Mouse (Mus musculus) intestine, embryonic 16.5 days (tissue): ENCODE measurements at regions not wholly inside any gene's neighbourhood (a gene's known extent, or its start where the extent isn't known, plus 50 kb on each side); places are given as distances from the start of the nearest gene placed in this dataset.

Experiments used
- ATAC-seq: fragments of 200-750 bp; cut with Nextera tagmentation; 2 replicates; pipeline ENCODE4 v1.8.0; 2017; ENCODE audit warnings: moderate TSS enrichment, moderate library complexity
- H3K27ac ChIP-seq: fragments of 300-500 bp; sonication (generic); 2 replicates; pipeline ENCODE4 v1.5.1; 2014; ENCODE audit warnings: mild to moderate bottlenecking, low read length
- H3K27me3 ChIP-seq: fragments of 300-500 bp; sonication (generic); replicated peaks from 2 replicates; pipeline ENCODE4 v1.6.1; 2014; ENCODE audit warnings: low read length, control low read depth, mixed read lengths; ENCODE audit not compliant: control insufficient read depth, insufficient read depth
- H3K36me3 ChIP-seq: fragments of 300-500 bp; sonication (generic); 2 replicates; pipeline ENCODE4 v1.6.1; 2014; ENCODE audit warnings: low read length, control low read depth; ENCODE audit not compliant: control insufficient read depth, insufficient read depth
- H3K4me1 ChIP-seq: fragments of 300-500 bp; sonication (generic); 2 replicates; pipeline ENCODE4 v1.6.1; 2014; ENCODE audit warnings: low read length, control low read depth, mixed read lengths; ENCODE audit not compliant: control insufficient read depth, insufficient read depth
- H3K4me2 ChIP-seq: fragments of 300-500 bp; sonication (generic); 2 replicates; pipeline ENCODE4 v1.6.1; 2014; ENCODE audit warnings: low read depth, low read length, control low read depth
- H3K4me3 ChIP-seq: fragments of 300-500 bp; sonication (generic); 2 replicates; pipeline ENCODE4 v1.5.1; 2014; ENCODE audit warnings: mild to moderate bottlenecking, low read length
- H3K9ac ChIP-seq: fragments of 300-500 bp; sonication (generic); 2 replicates; pipeline ENCODE4 v1.6.1; 2014; ENCODE audit warnings: low read depth, low read length
- H3K9me3 ChIP-seq: fragments of 300-500 bp; sonication (generic); 2 replicates; pipeline ENCODE4 v1.6.1; 2016; ENCODE audit warnings: low read length, control low read depth; ENCODE audit not compliant: control insufficient read depth
- WGBS: fragments of 180-500 bp; shearing (Covaris S2); extraction: QIAGEN DNeasy Blood & Tissue Kit; methylation state at CpG from one replicate; pipeline ENCODE4 v1.1.7; 2014; 5-methylcytosine and 5-hydroxymethylcytosine counted together

- no peaks in the 10 kb centered on the region for H3K27me3 ChIP-seq
- no peaks in the 10 kb centered on the region for H3K4me1 ChIP-seq
- H3K4me3 ChIP-seq: no peak overlapping the region
- no peak overlapping the region for H3K27ac ChIP-seq
- no peaks in the 10 kb centered on the region for H3K36me3 ChIP-seq
- H3K9ac ChIP-seq: no peak overlapping the region
- WGBS: 92% methylated on average over 4 of the region's 4 CpGs
- ATAC-seq: no peak
- no peak overlapping the region for H3K4me2 ChIP-seq
- H3K9me3 ChIP-seq: no peaks in the 10 kb centered on the region
Measured at GRCm38 (mm10) chr9:87925151-87925550, 194.1 kb upstream of the Tbx18 start.

GRCm38 (mm10) chr9:87933230-87933629 lies 202.2 kb upstream of the Tbx18 start:
- Histone ChIP-seq H3K9me3 (no peaks in the 10 kb centered on the region), H3K9ac (no peak overlapping the region), H3K4me1 (no peaks in the 10 kb centered on the region), H3K4me3 (no peak overlapping the region), H3K27ac (no peak overlapping the region), H3K27me3 (no peaks in the 10 kb centered on the region), H3K4me2 (no peak overlapping the region), H3K36me3 (no peaks in the 10 kb centered on the region)
- no peak for ATAC-seq
- 69% methylated on average over 5 of the region's 5 CpGs for WGBS

GRCm38 (mm10) chr9:87952426-87952825 lies 221.4 kb upstream of the Tbx18 start:
- Histone ChIP-seq H3K4me2 (no peak overlapping the region), H3K9ac (no peak overlapping the region), H3K4me1 (no peaks in the 10 kb centered on the region), H3K9me3 (no peaks in the 10 kb centered on the region), H3K36me3 (no peaks in the 10 kb centered on the region), H3K27ac (no peak overlapping the region), H3K4me3 (no peak overlapping the region), H3K27me3 (no peaks in the 10 kb centered on the region)
- ATAC-seq: no peak
- 79% methylated on average over 2 of the region's 2 CpGs for WGBS

GRCm38 (mm10) chr9:87954941-87955340 lies 223.9 kb upstream of the Tbx18 start:
- no peak for ATAC-seq
- Histone ChIP-seq H3K4me2 (no peak overlapping the region), H3K9me3 (no peaks in the 10 kb centered on the region), H3K36me3 (no peaks in the 10 kb centered on the region), H3K9ac (no peak overlapping the region), H3K4me3 (no peak overlapping the region), H3K27ac (no peak overlapping the region), H3K4me1 (no peaks in the 10 kb centered on the region), H3K27me3 (no peaks in the 10 kb centered on the region)

DNA sequence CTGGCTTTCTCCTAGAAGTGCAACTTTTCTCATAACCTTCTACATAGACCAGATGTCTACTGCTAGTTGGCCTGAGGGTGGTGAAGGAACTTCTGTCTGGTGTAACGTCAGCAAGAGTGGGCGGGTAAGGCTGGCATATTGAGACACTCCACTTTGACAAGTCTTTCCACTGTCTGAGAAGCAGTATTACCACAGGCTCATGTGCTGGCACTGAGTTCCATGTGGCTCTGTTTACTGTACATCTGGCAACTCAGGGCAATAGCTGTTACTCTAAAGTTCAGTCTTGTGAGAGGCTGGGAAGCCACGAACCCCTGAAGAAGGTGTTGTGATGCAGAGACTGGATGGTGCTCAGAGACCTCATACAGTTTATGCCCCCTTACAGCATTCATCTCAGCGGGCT lies 230.7 kb upstream of the Tbx18 start:
- ATAC-seq: no peak
- no peaks in the 10 kb centered on the region for H3K36me3 ChIP-seq
- H3K27ac ChIP-seq: no peak overlapping the region
- no peaks in the 10 kb centered on the region for H3K9me3 ChIP-seq
- WGBS: 89% methylated on average over 4 of the region's 4 CpGs
- H3K9ac ChIP-seq: no peak overlapping the region
- no peaks in the 10 kb centered on the region for H3K27me3 ChIP-seq
- H3K4me2 ChIP-seq: no peak overlapping the region
- no peak overlapping the region for H3K4me3 ChIP-seq
- H3K4me1 ChIP-seq: no peaks in the 10 kb centered on the region

GRCm38 (mm10) chr9:87964508-87964907 lies 233.4 kb upstream of the Tbx18 start:
- no peak overlapping the region for H3K27ac ChIP-seq
- H3K4me2 ChIP-seq: no peak overlapping the region
- no peak for ATAC-seq
- H3K9ac ChIP-seq: no peak overlapping the region
- no peaks in the 10 kb centered on the region for H3K36me3 ChIP-seq
- no peaks in the 10 kb centered on the region for H3K27me3 ChIP-seq
- no peaks in the 10 kb centered on the region for H3K9me3 ChIP-seq
- H3K4me3 ChIP-seq: no peak overlapping the region
- 73% methylated on average over 2 of the region's 2 CpGs for WGBS
- H3K4me1 ChIP-seq: no peaks in the 10 kb centered on the region

- Histone ChIP-seq H3K27me3 (no peaks in the 10 kb centered on the region), H3K4me2 (no peak overlapping the region), H3K27ac (no peak overlapping the region), H3K4me3 (no peak overlapping the region), H3K9ac (no peak overlapping the region), H3K36me3 (no peaks in the 10 kb centered on the region), H3K9me3 (no peaks in the 10 kb centered on the region), H3K4me1 (no peaks in the 10 kb centered on the region)
- WGBS: 46% methylated on average over 3 of the region's 3 CpGs
- no peak for ATAC-seq
Measured at GRCm38 (mm10) chr9:87965103-87965780, 234.2 kb upstream of the Tbx18 start.

DNA sequence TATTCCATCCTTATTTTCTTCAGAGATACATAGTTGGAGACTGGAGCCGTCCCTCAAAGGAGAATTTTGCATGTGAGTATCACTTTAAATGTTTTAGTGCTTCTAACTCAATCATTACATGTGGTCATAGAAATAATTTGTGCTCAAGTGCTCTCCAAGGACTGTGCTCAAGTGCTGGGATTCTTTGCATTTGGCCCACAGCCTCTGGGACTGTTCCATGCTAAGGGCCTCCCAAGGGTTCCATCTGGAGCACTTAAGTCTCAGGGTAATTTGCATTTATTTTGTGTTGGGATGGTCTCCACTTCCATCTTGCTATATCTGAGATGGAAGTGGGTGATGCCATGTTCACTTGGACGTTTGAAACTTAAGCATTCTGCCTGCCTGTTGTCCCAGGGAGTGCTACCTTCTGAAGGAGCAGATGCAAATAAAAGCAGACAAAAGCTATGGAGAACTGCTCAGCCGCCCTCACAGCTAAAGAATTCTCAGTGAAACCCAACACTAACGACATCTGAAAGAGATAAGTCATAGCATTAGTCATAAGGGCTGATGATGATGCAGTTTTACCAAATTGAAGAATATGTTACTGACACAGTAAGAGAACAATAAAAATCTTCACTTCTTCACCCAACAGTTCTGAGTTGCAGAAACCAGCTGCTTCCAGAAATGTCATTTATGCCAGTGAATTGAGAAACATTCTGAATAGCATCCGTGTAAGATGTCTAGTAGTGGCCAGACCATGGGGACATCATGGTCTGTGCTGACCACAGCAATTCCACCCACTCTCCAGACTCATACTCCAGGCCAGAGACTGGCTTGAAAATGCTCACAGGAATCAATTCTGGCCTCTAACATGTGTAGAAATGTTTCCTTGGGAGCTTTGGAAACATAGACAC lies 237.4 kb upstream of the Tbx18 start:
- Histone ChIP-seq H3K36me3 (no peaks in the 10 kb centered on the region), H3K4me1 (no peaks in the 10 kb centered on the region), H3K27ac (no peak overlapping the region), H3K9ac (no peak overlapping the region), H3K4me3 (no peak overlapping the region), H3K4me2 (no peak overlapping the region), H3K27me3 (no peaks in the 10 kb centered on the region), H3K9me3 (no peaks in the 10 kb centered on the region)
- no peak for ATAC-seq
- 52% methylated on average over 5 of the region's 5 CpGs for WGBS

DNA sequence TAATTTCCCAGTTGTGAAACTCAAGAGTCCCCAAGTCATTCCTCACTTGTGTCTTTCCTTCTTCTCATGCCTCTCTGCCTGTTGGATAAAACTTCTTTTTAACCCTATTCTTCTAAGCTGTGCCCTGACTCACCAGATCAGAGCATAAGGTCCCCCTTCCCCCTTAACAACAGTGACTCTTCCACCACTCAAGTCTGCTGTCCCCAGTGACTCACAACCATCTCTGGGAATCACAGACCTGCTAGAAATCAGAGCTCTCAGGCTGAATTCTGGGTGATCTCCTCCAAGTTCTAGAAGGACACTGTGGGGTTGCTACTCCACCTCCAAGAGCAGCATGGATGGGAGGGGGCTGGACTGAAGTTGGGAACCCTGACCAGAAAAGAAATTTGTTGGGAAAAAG lies 239.5 kb upstream of the Tbx18 start:
- no peaks in the 10 kb centered on the region for H3K4me1 ChIP-seq
- no peak overlapping the region for H3K9ac ChIP-seq

More for the DNA sequence above, 239.5 kb upstream of the Tbx18 start:
- no peak overlapping the region for H3K27ac ChIP-seq
- H3K9me3 ChIP-seq: no peaks in the 10 kb centered on the region
- no peak for ATAC-seq
- no peaks in the 10 kb centered on the region for H3K27me3 ChIP-seq
- no peak overlapping the region for H3K4me3 ChIP-seq
- H3K36me3 ChIP-seq: no peaks in the 10 kb centered on the region
- H3K4me2 ChIP-seq: no peak overlapping the region
